Mouse (Mus musculus) embryonic fibroblast, embryonic 13.5 days (primary cell): ENCODE data around the gene Dbf4. TPM values are rescaled to one million over a fixed set of nuclear protein-coding genes. Genes with fewer than 3 reads are reported as not detected.

ENCODE experiments used
- H3K27ac ChIP-seq: 2 replicates; pipeline ENCODE4 v1.5.1; 2012; ENCODE audit warnings: low read length, control low read depth, inconsistent platforms; ENCODE audit not compliant: insufficient read depth
- H3K4me1 ChIP-seq: 2 replicates; pipeline ENCODE4 v1.6.1; 2011; ENCODE audit warnings: low read length; ENCODE audit not compliant: control insufficient read depth, insufficient read depth
- H3K4me3 ChIP-seq: 2 replicates; pipeline ENCODE4 v1.5.1; 2011; ENCODE audit warnings: mild to moderate bottlenecking, control low read depth, low read length; ENCODE audit not compliant: insufficient read depth
- CTCF ChIP-seq: IDR thresholded peaks from 2 replicates; pipeline ENCODE4 v1.5.1; 2011; ENCODE audit warnings: mild to moderate bottlenecking, control low read depth, low read length, moderate library complexity, borderline replicate concordance; ENCODE audit not compliant: insufficient read depth
- POLR2A ChIP-seq: IDR thresholded peaks from 2 replicates; pipeline ENCODE4 v1.6.1; 2011; ENCODE audit warnings: low read depth, mild to moderate bottlenecking, control low read depth, low read length, moderate library complexity
- polyA plus RNA-seq: library from polyadenylated mRNA; stranded (reverse); fragments of >200 nt; gene quantifications from 2 replicates; pipeline ENCODE4 v1.2.4, GENCODE M21; 2011; ENCODE audit warnings: low read depth; ENCODE audit not compliant: missing spikeins, insufficient read length

Gene Dbf4
- 43.9 and 57.5 TPM in 2 replicates for polyA plus RNA-seq

GRCm38 (mm10) chr5:8422157-8422931 is at the start of gene Dbf4, which contains the start of gene Slc25a40:
Gene Dbf4 (minus strand): TSS chr5:8422716.
Gene Slc25a40 (plus strand): TSS chr5:8422850.
- Histone ChIP-seq H3K27ac (peak within 1 kb of the TSS; percentile 50), H3K4me1 (peaks cover 6% of the 10 kb centered on the region), H3K4me3 (peak within 1 kb of the TSS; percentile 99)
- TF ChIP-seq CTCF (no peak), POLR2A (peak; percentile 93; the same call in 1 of the 2 replicates)

DNA sequence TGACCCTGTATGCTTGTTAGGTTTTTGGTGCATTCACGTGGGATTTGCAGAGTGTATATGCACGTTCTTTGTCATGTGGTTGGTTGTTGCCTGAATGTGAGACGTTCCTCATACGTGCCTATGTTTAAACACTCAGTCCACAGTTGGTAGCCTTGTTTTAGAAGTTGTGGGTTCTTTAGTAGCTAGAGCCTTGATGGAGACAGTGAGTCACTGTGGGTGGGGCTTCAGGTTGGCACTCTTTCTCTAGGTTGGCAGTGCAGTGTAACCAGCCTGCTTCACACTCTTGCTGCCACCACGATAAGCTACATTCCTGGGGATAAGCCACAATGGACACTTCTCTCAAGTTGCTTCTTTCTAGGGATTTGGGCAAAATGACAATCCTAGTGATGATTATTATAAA is 34.0 kb upstream of the Dbf4 start:
- TF ChIP-seq POLR2A (no peak), CTCF (no peak)
- Histone ChIP-seq H3K4me1 (no peaks in the 10 kb centered on the region), H3K27ac (no peak overlapping the region; the same call in 1 of the 2 replicates), H3K4me3 (no peak overlapping the region)

DNA sequence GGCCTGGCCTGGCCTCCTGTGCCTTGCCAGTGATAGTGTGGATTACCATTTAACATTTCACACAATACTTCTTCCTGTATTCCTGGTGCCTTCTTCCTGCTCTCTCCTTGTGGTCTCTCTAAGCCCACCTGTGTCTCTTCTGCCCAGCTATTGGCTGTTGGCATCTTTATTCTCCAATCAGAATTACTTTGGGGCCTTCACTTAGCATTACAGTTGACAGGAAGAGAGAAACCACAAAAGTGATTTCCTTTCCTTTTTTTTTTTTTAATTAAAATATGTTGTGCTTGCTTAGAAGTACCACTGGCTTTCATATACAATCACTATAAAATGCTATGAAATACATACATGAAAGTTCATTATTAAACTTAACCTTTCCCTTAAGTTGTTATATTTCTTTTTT is 33.0 kb upstream of the Dbf4 start:
- H3K4me1 ChIP-seq: no peaks in the 10 kb centered on the region
- no peak for TF ChIP-seq POLR2A
- TF ChIP-seq CTCF: no peak
- H3K4me3 ChIP-seq: no peak overlapping the region
- no peak overlapping the region for H3K27ac ChIP-seq

GRCm38 (mm10) chr5:8439095-8439494 is 16.6 kb upstream of the Dbf4 start:
- H3K4me1 ChIP-seq: no peaks in the 10 kb centered on the region
- no peak for TF ChIP-seq CTCF
- no peak for TF ChIP-seq POLR2A
- no peak overlapping the region for H3K27ac ChIP-seq
- H3K4me3 ChIP-seq: no peak overlapping the region

DNA sequence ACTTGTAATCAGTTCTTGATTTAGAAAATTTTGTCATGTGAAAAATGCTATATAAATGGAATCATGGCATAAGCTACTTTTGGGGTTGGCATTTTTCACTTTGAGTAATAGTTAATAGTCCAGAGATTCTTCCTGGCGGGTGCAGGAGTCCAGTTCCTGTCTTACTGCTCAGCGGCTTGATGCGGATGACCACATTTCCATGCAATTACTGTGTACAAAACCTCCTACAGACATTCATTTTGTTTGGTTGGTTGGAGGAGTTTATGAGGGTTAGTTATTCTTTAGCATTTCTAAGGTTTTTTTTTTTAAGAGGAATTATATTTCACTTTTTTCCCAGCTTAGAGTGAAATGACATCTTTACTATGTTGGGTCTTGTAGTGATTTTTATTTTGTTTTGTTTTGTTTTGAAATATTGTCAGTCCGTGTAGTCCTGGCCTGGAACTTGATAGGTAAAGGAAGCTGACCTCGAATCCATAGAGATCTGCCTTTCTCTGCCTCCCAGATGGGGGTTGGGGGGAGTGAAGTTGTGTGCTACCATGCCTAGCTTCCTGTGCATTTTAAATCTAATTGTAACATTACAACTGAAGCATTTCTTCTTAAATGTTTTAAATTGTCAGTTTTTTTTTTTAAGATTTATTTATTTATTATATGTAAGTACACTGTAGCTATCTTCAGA is 15.1 kb upstream of the Dbf4 start:
- no peak for TF ChIP-seq POLR2A
- no peak for TF ChIP-seq CTCF
- no peaks in the 10 kb centered on the region for H3K4me1 ChIP-seq
- H3K4me3 ChIP-seq: no peak overlapping the region
- no peak overlapping the region for H3K27ac ChIP-seq

DNA sequence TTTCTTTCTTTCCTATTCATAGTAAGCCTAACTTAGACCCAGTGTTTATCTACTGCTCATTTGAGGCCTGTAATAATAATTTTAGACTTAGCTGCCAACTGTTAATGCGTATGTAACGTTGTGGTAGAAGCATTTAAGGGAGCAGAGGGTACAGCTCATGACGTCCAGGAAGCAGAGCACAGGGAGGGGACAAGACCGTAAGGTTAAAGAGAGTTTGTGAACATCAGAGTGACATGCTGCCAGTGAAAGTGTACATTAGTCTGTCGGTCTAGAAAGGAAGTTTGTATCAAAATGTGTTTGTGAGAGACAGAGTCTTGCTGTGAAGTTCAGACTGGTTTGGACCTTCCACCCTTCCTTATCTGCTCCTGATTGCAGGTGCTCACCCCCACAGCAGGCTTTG is 3.4 kb upstream of the Dbf4 start:
- TF ChIP-seq CTCF (no peak), POLR2A (no peak)
- no peaks in the 10 kb centered on the region for H3K4me1 ChIP-seq
- H3K27ac ChIP-seq: no peak overlapping the region
- no peak overlapping the region for H3K4me3 ChIP-seq

DNA sequence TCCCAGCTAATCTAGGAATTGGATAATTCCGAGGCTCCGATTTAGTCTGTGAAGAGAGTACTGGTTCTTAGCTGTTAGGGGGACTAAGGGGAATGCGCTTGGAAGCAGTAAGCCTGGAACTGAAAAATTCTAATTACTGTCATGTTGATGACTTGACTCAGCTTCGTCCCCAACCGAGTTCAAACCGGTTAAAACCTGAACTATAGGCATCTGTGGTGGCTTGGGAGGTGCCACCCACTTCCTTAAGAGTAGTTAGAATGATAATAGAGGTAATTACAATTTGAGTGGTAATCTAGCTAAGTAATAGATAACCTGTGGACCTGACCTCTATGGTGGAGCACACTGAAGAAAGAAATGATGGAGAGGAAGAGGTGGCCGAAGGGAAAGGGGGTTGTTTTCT is 1.6 kb upstream of the Dbf4 start:
- Histone ChIP-seq H3K4me1 (peaks cover 3% of the 10 kb centered on the region), H3K27ac (peak overlapping the region; percentile 50), H3K4me3 (peak overlapping the region; percentile 69)
- TF ChIP-seq POLR2A (no peak), CTCF (no peak)

- Histone ChIP-seq H3K27ac (peak overlapping the region; percentile 50; the same call in 1 of the 2 replicates), H3K4me3 (peak overlapping the region; percentile 69)
- peak; percentile 22 for TF ChIP-seq POLR2A
- no peak for TF ChIP-seq CTCF
Observed at GRCm38 (mm10) chr5:8422932-8423928, 714 bp upstream of the Dbf4 start.

GRCm38 (mm10) chr5:8421424-8421823 is 1.1 kb downstream of the Dbf4 start:
- Histone ChIP-seq H3K4me3 (peak overlapping the region; percentile 99; the same call in 1 of the 2 replicates), H3K4me1 (peaks cover 6% of the 10 kb centered on the region), H3K27ac (no peak overlapping the region)
- TF ChIP-seq CTCF (no peak), POLR2A (no peak)

More at GRCm38 (mm10) chr5:8422932-8423928, 714 bp upstream of the Dbf4 start:
- H3K4me1 ChIP-seq: peaks cover 3% of the 10 kb centered on the region

DNA sequence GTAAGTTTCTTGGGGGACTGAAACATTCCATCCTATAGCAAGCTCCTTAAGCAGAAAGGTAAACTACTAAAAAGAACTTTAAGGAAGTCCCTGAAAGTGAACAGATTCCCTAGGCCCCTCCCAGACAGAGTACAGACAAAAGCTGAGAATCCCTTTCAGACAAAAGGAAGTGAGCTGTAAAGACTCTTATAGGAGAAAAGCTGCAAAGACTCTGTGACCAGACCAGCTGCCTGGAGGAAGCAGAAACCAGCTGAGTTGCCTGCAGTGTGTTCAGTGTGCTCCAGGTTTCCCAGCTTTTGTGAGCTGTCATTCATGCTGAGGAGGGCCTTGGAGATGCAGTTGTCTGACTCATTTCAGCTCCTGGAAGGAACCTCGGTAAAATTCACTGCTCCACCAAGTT is 5.1 kb downstream of the Dbf4 start:
- Histone ChIP-seq H3K4me3 (no peak overlapping the region), H3K4me1 (peaks cover 8% of the 10 kb centered on the region), H3K27ac (no peak overlapping the region)
- TF ChIP-seq CTCF (no peak), POLR2A (no peak)
